Mouse (Mus musculus) embryonic facial prominence, embryonic 14.5 days (tissue): ENCODE data around the gene Gm28036. TPM values are rescaled to one million over a fixed set of nuclear protein-coding genes. Genes with fewer than 3 reads are reported as not detected.
A peak's percentile ranks its signal among the peaks of the same experiment; 100 is the strongest.

Experiments used
- ATAC-seq: fragments of 200-750 bp; cut with Nextera tagmentation; 2 replicates; pipeline ENCODE4 v1.8.0; 2017; ENCODE audit warnings: low read depth, moderate number of reproducible peaks, moderate TSS enrichment
- DNase-seq: peaks from one replicate; pipeline ENCODE4 v3.0.0-alpha.2; 2015; ENCODE audit warnings: low spot score
- H3K27ac ChIP-seq: fragments of 300-500 bp; sonication (generic); replicated peaks from 2 replicates; pipeline ENCODE4 v1.5.1; 2014; ENCODE audit warnings: low read depth, mild to moderate bottlenecking, low read length, moderate library complexity
- H3K27me3 ChIP-seq: fragments of 300-500 bp; sonication (generic); replicated peaks from 2 replicates; pipeline ENCODE4 v1.6.1; 2014; ENCODE audit warnings: low read length; ENCODE audit not compliant: control insufficient read depth, insufficient read depth
- H3K36me3 ChIP-seq: fragments of 300-500 bp; sonication (generic); 2 replicates; pipeline ENCODE4 v1.6.1; 2014; ENCODE audit warnings: low read length, mixed read lengths; ENCODE audit not compliant: control insufficient read depth, insufficient read depth
- H3K4me1 ChIP-seq: fragments of 300-500 bp; sonication (generic); 2 replicates; pipeline ENCODE4 v1.6.1; 2014; ENCODE audit warnings: antibody characterized with exemption, low read length; ENCODE audit not compliant: control insufficient read depth, insufficient read depth
- H3K4me2 ChIP-seq: fragments of 300-500 bp; sonication (generic); 2 replicates; pipeline ENCODE4 v1.6.1; 2014; ENCODE audit warnings: low read depth, mild to moderate bottlenecking, low read length, moderate library complexity, mixed read lengths
- H3K4me3 ChIP-seq: fragments of 300-500 bp; sonication (generic); 2 replicates; pipeline ENCODE4 v1.5.1; 2014; ENCODE audit warnings: low read depth, mild to moderate bottlenecking, low read length
- H3K9ac ChIP-seq: fragments of 300-500 bp; sonication (generic); 2 replicates; pipeline ENCODE4 v1.6.1; 2014; ENCODE audit warnings: low read depth, mild to moderate bottlenecking, low read length, moderate library complexity, mixed read lengths
- H3K9me3 ChIP-seq: fragments of 300-500 bp; sonication (generic); 2 replicates; pipeline ENCODE4 v1.6.1; 2016; ENCODE audit warnings: low read length; ENCODE audit not compliant: control insufficient read depth
- WGBS: fragments of 180-500 bp; shearing (Covaris S2); extraction: QIAGEN DNeasy Blood & Tissue Kit; methylation state at CpG from one replicate; pipeline ENCODE4 v1.1.7; 2014; 5-methylcytosine and 5-hydroxymethylcytosine counted together
- polyA plus RNA-seq: library from polyadenylated mRNA; unstranded; fragments of >200 nt; fragmentation: Nextera tagmentation; extraction: Ambion mirVana; gene quantifications from 2 replicates; pipeline ENCODE4 v1.2.1, GENCODE M21; 2014

Gene Gm28036
- 10.6 and 15.7 TPM in 2 replicates for polyA plus RNA-seq

DNA sequence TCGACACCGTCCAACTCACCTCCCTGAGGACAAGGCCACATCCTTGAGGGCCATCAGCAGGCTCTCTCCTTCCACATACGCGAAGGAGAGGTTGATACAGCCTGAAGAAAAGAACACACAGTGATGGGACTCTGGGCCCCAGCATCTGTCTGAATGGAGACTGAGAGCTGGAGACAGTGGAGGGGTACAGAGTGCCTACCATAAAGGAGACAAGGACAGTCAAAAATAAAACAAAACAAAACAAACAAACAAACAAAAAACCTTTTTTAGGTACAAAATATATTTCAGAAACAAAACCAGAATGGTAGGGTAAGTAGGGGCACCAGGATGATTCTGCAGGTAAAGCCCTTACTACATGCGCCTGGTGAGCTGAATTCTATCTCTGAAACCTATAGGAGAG, at the start of gene Gm28036:
Gm28036 (minus strand) TSS at position 101 of the 400 bp plus-strand sequence.
- H3K4me3 ChIP-seq = no peak within 1 kb of the TSS
- ATAC-seq (no peak), DNase-seq (no peak)
- no peaks in the 10 kb centered on the region for H3K9me3 ChIP-seq
- H3K4me2 ChIP-seq = no peak within 1 kb of the TSS
- H3K4me1 ChIP-seq = no peaks in the 10 kb centered on the region
- 92% methylated on average over 5 of the region's 5 CpGs for WGBS
- peaks cover 41% of the 10 kb centered on the region for H3K36me3 ChIP-seq
- H3K9ac ChIP-seq = no peak within 1 kb of the TSS
- H3K27me3 ChIP-seq = no peaks in the 10 kb centered on the region
- no peak within 1 kb of the TSS for H3K27ac ChIP-seq

DNA sequence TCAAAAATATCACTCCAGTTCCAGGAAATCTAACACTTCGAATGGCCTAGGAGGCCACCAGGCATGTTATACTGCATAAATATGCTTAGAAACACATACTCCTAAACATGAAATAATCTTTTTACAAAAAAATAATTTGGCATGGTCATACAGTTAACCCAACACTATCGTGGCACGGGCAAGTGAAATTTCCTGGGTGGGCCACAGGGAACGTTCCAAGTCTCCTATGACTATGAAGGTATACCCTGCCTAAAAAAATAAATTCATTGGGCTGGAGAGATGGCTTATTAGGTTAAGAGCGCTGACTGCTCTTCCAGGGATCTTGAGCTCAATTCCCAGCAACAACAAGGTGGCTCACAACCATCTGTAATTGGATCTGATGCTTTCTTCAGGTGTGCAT, 39.7 kb upstream of the Gm28036 start:
- H3K4me1 ChIP-seq = no peaks in the 10 kb centered on the region
- H3K27me3 ChIP-seq = no peaks in the 10 kb centered on the region
- WGBS = 92% methylated on average over 5 of the region's 5 CpGs
- no peak overlapping the region for H3K4me2 ChIP-seq
- H3K36me3 ChIP-seq = peaks cover 97% of the 10 kb centered on the region
- DNase-seq (no peak), ATAC-seq (no peak)
- no peaks in the 10 kb centered on the region for H3K9me3 ChIP-seq
- H3K4me3 ChIP-seq = no peak overlapping the region
- H3K9ac ChIP-seq = no peak overlapping the region
- H3K27ac ChIP-seq = no peak overlapping the region

DNA sequence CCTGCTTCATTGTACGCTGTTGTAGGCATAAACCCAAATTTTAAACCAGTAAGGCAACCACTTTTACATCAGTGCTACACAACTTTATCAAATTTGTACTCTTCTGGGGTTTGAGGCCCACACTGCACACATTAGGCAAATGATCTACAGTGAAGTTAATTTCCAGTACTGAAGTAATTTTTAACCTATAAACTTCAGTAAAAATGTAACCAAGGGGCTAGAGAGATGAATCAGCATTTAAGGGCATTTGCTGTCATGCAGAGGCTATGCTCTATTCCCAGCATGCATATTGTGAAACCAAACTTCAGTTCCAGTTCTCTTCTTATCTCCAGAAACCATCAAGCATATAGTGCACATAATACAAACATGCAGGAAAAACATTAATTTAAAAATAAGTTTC, 38.6 kb upstream of the Gm28036 start:
- Histone ChIP-seq H3K4me2 (no peak overlapping the region), H3K9ac (no peak overlapping the region), H3K4me3 (no peak overlapping the region), H3K27ac (no peak overlapping the region), H3K9me3 (no peaks in the 10 kb centered on the region), H3K4me1 (no peaks in the 10 kb centered on the region), H3K36me3 (peaks cover 94% of the 10 kb centered on the region), H3K27me3 (no peaks in the 10 kb centered on the region)
- no peak for ATAC-seq
- WGBS = 95% methylated on average over 1 of the region's 1 CpGs
- DNase-seq = no peak

DNA sequence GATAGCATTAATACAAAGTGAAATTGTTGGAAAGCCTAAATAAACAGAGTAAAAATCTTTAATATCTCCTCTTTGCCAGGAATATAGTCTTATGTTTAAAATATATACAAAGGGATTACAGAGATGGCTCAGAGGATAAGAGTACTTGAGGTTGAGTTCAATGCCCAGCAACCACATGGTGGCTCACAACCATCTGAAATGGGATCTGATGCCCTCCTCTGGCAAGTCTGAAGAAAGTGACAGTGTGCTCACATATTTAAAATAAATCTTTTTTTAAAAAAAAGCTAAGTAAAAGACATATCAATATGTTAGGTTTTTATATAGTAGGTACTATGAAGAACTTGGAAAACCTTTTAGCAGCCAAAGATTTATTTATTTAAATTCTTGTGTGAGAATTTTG, 24.6 kb upstream of the Gm28036 start:
- no peak overlapping the region for H3K4me3 ChIP-seq
- peaks cover 87% of the 10 kb centered on the region for H3K36me3 ChIP-seq
- no peak for DNase-seq
- no peak overlapping the region for H3K9ac ChIP-seq
- no peaks in the 10 kb centered on the region for H3K27me3 ChIP-seq
- no peaks in the 10 kb centered on the region for H3K9me3 ChIP-seq
- ATAC-seq = no peak
- no peak overlapping the region for H3K4me2 ChIP-seq
- no peak overlapping the region for H3K27ac ChIP-seq
- H3K4me1 ChIP-seq = no peaks in the 10 kb centered on the region

DNA sequence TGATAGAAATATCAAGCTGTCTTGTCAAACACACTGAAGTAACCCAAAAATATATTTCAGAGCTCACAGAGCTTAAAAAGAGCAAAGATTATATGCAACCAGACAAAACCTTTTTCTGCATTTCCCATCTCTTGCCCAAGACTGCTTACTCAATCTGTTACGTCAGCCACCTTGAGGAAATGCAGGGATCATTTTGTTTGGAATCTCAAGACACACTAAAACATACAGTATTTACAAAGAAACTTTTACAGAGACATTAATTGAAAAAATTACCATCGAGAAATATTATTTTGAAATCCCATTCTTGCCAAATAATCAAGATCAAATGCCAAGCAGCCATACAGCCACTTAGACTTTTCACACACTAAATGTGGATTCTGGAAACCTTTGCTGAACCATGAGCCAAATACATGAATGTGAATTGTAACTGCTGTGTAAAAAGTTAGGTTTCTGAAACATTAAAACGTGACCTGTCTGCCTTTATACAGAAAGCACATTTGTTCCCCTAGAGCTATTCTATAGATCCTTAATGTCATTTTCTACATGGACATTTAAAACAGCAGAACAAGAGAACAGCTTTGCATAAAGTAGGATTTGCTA, 20.5 kb upstream of the Gm28036 start:
- Histone ChIP-seq H3K27ac (no peak overlapping the region), H3K4me3 (no peak overlapping the region), H3K27me3 (no peaks in the 10 kb centered on the region), H3K9ac (no peak overlapping the region), H3K9me3 (no peaks in the 10 kb centered on the region), H3K36me3 (peaks cover 59% of the 10 kb centered on the region), H3K4me2 (no peak overlapping the region), H3K4me1 (peaks cover 4% of the 10 kb centered on the region; the same call in 1 of the 2 replicates)
- DNase-seq (no peak), ATAC-seq (no peak)
- WGBS = 91% methylated on average over 3 of the region's 3 CpGs

DNA sequence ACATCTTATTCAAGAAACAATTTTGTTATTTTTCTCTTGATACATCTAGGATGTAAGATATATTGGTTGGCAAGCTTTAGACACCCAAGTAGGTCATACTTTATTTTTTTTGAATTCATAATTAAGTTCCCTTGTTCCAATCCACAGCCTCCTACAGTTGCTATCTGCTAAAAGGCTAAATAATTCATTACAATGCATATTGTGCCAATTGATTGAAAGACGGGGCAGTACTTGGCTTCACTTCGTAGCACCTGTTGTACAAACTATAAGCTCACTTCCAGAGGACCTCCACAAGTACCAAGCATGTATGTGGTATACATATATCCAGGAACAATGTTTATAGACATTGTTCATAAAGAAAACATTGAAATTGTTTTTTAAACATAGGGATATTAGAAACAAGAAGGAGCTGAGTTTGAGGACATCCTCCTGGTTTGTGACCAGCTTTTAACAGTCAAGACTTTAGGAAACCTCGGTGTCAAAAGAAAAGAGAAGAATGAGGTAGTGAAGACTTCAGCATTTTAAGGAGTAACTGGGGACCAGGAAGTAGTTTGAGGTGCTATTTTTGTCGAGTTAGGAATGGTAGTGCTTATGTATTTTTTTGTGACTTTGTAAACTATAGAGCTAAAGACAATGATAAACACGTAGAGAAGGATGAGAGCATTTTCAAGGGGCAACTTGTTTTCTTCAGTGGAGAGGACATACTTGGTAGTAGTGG, 19.5 kb upstream of the Gm28036 start:
- Histone ChIP-seq H3K4me2 (no peak overlapping the region), H3K9ac (no peak overlapping the region), H3K4me3 (no peak overlapping the region), H3K27me3 (no peaks in the 10 kb centered on the region), H3K27ac (no peak overlapping the region), H3K4me1 (peaks cover 4% of the 10 kb centered on the region; the same call in 1 of the 2 replicates), H3K9me3 (no peaks in the 10 kb centered on the region), H3K36me3 (peaks cover 50% of the 10 kb centered on the region)
- WGBS = 68% methylated on average over 5 of the region's 5 CpGs
- DNase-seq (no peak), ATAC-seq (no peak)

DNA sequence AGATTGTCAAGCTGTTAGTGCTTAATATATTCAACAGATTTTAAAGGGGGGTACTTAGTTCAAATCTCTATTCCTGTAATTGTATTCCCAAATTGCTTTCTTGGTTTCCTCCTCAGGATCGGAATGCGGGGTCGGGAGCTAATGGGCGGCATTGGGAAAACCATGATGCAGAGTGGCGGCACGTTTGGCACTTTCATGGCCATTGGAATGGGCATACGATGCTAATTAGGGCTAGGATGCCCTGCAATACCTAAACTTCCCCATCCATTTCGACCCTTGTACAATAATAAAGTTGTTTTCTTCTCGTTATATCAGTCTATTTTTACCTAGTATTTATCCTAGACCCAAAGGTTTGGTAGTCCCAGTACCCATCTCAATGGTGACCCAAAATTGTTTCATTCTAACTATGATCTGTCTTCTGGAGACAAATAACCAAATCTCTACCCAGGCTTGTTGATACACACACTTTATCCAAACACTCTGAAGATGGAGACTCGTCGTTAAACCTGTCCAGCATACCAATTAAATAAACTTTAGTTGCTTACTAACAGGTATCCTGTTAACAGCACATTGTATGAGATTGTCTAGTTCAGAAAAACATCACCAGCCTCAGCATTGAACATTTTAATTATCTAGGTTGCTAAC, 18.7 kb upstream of the Gm28036 start:
- Histone ChIP-seq H3K9ac (no peak overlapping the region), H3K27ac (no peak overlapping the region), H3K27me3 (no peaks in the 10 kb centered on the region), H3K4me2 (peak overlapping the region; percentile 82), H3K4me1 (peaks cover 4% of the 10 kb centered on the region; the same call in 1 of the 2 replicates), H3K9me3 (no peaks in the 10 kb centered on the region), H3K4me3 (peak overlapping the region; percentile 85; the same call in 1 of the 2 replicates), H3K36me3 (peaks cover 43% of the 10 kb centered on the region)
- ATAC-seq (no peak), DNase-seq (no peak)
- WGBS = 57% methylated on average over 11 of the region's 11 CpGs

DNA sequence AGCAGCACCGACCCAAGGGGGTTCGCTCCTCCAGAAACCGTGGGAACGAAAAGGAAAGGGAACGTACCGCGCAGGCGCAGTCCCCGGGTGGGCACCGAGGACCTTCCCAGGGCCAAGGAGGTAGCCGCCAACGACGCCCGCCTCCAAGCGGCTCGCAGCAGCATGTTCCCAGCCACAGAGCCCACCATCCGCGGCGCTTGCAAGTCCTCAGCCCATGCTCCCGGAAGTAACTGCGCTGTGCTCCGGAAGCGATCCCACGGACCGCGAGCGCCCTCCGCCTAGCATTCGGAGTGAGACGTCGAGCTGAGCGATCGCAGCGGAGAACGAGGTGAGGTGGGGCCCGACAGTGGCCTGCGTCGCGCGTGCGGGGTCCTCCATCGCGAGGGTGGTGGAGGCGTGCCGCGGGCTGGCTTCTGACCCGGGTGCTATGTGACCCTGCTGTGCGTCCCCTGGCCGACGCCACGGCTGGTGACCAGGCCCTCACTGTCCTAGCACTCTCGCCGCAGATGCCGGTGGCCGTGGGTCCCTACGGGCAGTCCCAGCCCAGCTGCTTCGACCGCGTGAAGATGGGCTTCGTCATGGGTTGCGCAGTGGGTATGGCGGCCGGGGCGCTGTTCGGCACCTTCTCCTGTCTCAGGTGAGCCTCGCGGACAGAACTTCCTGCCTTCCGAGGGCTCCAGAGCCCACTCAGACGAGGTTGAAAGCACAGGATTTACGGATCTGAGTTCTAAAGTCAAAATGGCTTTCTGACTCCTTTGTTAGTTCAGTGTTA, 17.2 kb upstream of the Gm28036 start, which contains the start of the genes Romo1 and Nfs1:
Romo1 (plus strand) TSS at position 87 of the 772 bp plus-strand sequence.
Nfs1 (minus strand) TSS at position 234 of the 772 bp plus-strand sequence.
- WGBS = 0% methylated on average over 34 of the region's 70 CpGs
- ATAC-seq (peak; percentile 98), DNase-seq (peak; percentile 98)
- Histone ChIP-seq H3K36me3 (peaks cover 31% of the 10 kb centered on the region), H3K9ac (peak within 1 kb of the TSS; percentile 91), H3K4me1 (peaks cover 4% of the 10 kb centered on the region; the same call in 1 of the 2 replicates), H3K4me3 (peak within 1 kb of the TSS; percentile 85), H3K27ac (peak within 1 kb of the TSS; percentile 93), H3K4me2 (peak within 1 kb of the TSS; percentile 82), H3K9me3 (no peaks in the 10 kb centered on the region), H3K27me3 (no peaks in the 10 kb centered on the region)
